ENCODE assay signal across 27 mouse cellular contexts in the genomic region with DNA sequence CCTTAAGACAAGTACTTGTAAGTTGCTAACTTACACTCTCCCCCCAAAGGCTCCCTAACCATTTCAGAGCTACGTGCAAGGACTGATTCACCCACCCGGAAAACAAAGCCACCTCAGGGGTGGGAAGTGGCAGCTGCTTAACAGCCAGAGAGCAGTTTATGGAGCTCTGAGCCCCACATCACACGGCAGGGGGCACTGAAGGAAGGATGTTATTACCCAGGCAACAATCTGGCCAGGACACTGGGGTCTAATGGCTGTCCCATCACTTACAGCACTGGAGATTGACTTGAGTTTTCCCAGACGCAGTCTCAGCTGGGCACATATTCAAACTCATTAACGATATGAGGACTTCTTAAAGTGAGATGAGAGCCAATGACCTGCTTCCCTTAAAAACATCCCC. TPM values are rescaled to one million over a fixed set of nuclear protein-coding genes. Genes with fewer than 3 reads are reported as not detected.
A peak's percentile ranks its signal among the peaks of the same experiment; 100 is the strongest.
DNase-seq lines count a peak whose midpoint lies in the region; ATAC-seq and TF ChIP-seq lines count a peak whose summit lies in the region.
"Had no signal": no experiment of that assay in that cellular context is flagged by ENCODE, and none has a peak within 500 bp of the region (broad histone marks: within the 10 kb centered on the region; RNA-seq: fewer than 3 reads in every experiment).

No protein-coding gene starts in this region.

- peaks cover 6% of the 10 kb centered on the region; the same call in 1 of the 2 replicates for H3K36me3 ChIP-seq in hindbrain, embryonic 16.5 days (ENCODE audit: control insufficient read depth, insufficient read depth, low read length)
- H3K36me3 ChIP-seq in hindbrain, embryonic 10.5 days: peaks cover 56% of the 10 kb centered on the region
- no peaks in the 10 kb centered on the region for H3K36me3 ChIP-seq in neural tube, embryonic 11.5 days (ENCODE audit: control insufficient read depth, insufficient read depth, low read length)

- H3K9me3 ChIP-seq in hindbrain, embryonic 16.5 days (ENCODE audit: control insufficient read depth, low read length): no peaks in the 10 kb centered on the region
- no peaks in the 10 kb centered on the region for H3K9me3 ChIP-seq in hindbrain, embryonic 10.5 days
- no peaks in the 10 kb centered on the region for H3K9me3 ChIP-seq in neural tube, embryonic 11.5 days (ENCODE audit: control insufficient read depth, low read length)
- H3K9me3 ChIP-seq: embryonic facial prominence, embryonic 13.5 days; forebrain, embryonic 15.5 days; heart, embryonic 12.5 days; hindbrain, embryonic 15.5 days; liver, embryonic 13.5 days; lung, embryonic 15.5 days; midbrain, embryonic 12.5 days; stomach, embryonic 15.5 days had no signal

- DNase-seq in hindbrain, embryonic 10.5 days (ENCODE audit: low spot score): no peak
- peak; percentile 26 for DNase-seq in neural tube, embryonic 11.5 days (ENCODE audit: low spot score)
- no peak for DNase-seq in neural tube, embryonic 10.5 days (ENCODE audit: extremely low spot score, low spot score)
- peak; percentile 10 for DNase-seq in brain, embryonic 14.5 days (ENCODE audit: low read depth)
- DNase-seq in urinary bladder, adult 18-20 months (ENCODE audit: low spot score in 2 of 2): no peak
- DNase-seq in kidney, postnatal 25 days: no peak
- DNase-seq: adrenal gland, postnatal 14 days; cerebellum, adult 18-20 months; cerebellum, postnatal 36 days; gastrocnemius, postnatal 25 days; heart, postnatal 14 days; layer of hippocampus, postnatal 36 days; liver, embryonic 13.5 days; lung, postnatal 4 days; thymus, adult 18-20 months; thymus, postnatal 4 days had no signal

- 19% methylated on average over 5 of the region's 5 CpGs for WGBS in hindbrain, embryonic 16.5 days
- 50% methylated on average over 5 of the region's 5 CpGs for WGBS in hindbrain, embryonic 10.5 days
- 5% methylated on average over 5 of the region's 5 CpGs for WGBS in neural tube, embryonic 11.5 days

- TF ChIP-seq POLR2A in brain, embryonic 14.5 days (IDR thresholded peaks at IDR 0.05; ENCODE audit: borderline replicate concordance, extremely low read depth, insufficient read depth, insufficient read length, poor library complexity, severe bottlenecking): no peak

- ATAC-seq in hindbrain, embryonic 16.5 days: peak; percentile 37
- no peak for ATAC-seq in neural tube, embryonic 11.5 days (ENCODE audit: insufficient read depth, low FRiP score, low TSS enrichment)
- ATAC-seq in neutrophil, adult 5-6 weeks (ENCODE audit: extremely low read depth, insufficient number of reproducible peaks, low FRiP score, poor library complexity, severe bottlenecking): 0 out of 2 replicates have a peak, but pooled peaks have one; percentile 3
- ATAC-seq: forebrain, embryonic 15.5 days; intestine, postnatal 0 days had no signal

- no peak for TF ChIP-seq CTCF in brain, embryonic 14.5 days (IDR thresholded peaks at IDR 0.05; ENCODE audit: borderline replicate concordance, extremely low read depth, insufficient read depth, insufficient read length)

- H3K4me1 ChIP-seq in hindbrain, embryonic 16.5 days (ENCODE audit: control insufficient read depth, insufficient read depth, low read depth, low read length): peaks cover 3% of the 10 kb centered on the region
- no peaks in the 10 kb centered on the region for H3K4me1 ChIP-seq in hindbrain, embryonic 10.5 days (replicated peaks)
- H3K4me1 ChIP-seq in neural tube, embryonic 11.5 days (ENCODE audit: control insufficient read depth, insufficient read depth, low read length): no peaks in the 10 kb centered on the region
- H3K4me1 ChIP-seq: embryonic facial prominence, embryonic 13.5 days; forebrain, embryonic 15.5 days; heart, embryonic 12.5 days; liver, embryonic 13.5 days; lung, embryonic 15.5 days; midbrain, embryonic 12.5 days; stomach, embryonic 15.5 days had no signal

- no peak overlapping the region for H3K27ac ChIP-seq in hindbrain, embryonic 16.5 days (ENCODE audit: low read depth, low read length)
- H3K27ac ChIP-seq in hindbrain, embryonic 10.5 days: no peak overlapping the region
- no peak overlapping the region for H3K27ac ChIP-seq in neural tube, embryonic 11.5 days (ENCODE audit: low read depth, low read length)
- H3K27ac ChIP-seq: embryonic facial prominence, embryonic 13.5 days; forebrain, embryonic 15.5 days; hindbrain, embryonic 15.5 days; kidney, postnatal 0 days; liver, embryonic 13.5 days; lung, embryonic 15.5 days; midbrain, embryonic 12.5 days; stomach, embryonic 15.5 days had no signal

- H3K4me2 ChIP-seq in hindbrain, embryonic 16.5 days (ENCODE audit: low read length): no peak overlapping the region
- no peak overlapping the region for H3K4me2 ChIP-seq in neural tube, embryonic 11.5 days (ENCODE audit: low read depth)
- H3K4me2 ChIP-seq: embryonic facial prominence, embryonic 13.5 days; forebrain, embryonic 15.5 days; heart, embryonic 12.5 days; hindbrain, embryonic 15.5 days; liver, embryonic 13.5 days; lung, embryonic 15.5 days; midbrain, embryonic 12.5 days; stomach, embryonic 15.5 days had no signal

- no peak overlapping the region for H3K9ac ChIP-seq in hindbrain, embryonic 16.5 days (ENCODE audit: low read depth, low read length)
- H3K9ac ChIP-seq in neural tube, embryonic 11.5 days (ENCODE audit: low read length): no peak overlapping the region
- H3K9ac ChIP-seq: embryonic facial prominence, embryonic 13.5 days; forebrain, embryonic 15.5 days; heart, embryonic 12.5 days; hindbrain, embryonic 15.5 days; liver, embryonic 13.5 days; lung, embryonic 15.5 days; midbrain, embryonic 12.5 days; stomach, embryonic 15.5 days had no signal

- H3K27me3 ChIP-seq in hindbrain, embryonic 16.5 days (replicated peaks; ENCODE audit: control insufficient read depth, insufficient read depth, low read length): no peaks in the 10 kb centered on the region
- H3K27me3 ChIP-seq in hindbrain, embryonic 10.5 days (ENCODE audit: insufficient read depth, poor library complexity, severe bottlenecking): no peaks in the 10 kb centered on the region
- no peaks in the 10 kb centered on the region for H3K27me3 ChIP-seq in neural tube, embryonic 11.5 days (ENCODE audit: control insufficient read depth, insufficient read depth, low read length)
- H3K27me3 ChIP-seq: embryonic facial prominence, embryonic 13.5 days; forebrain, embryonic 15.5 days; heart, embryonic 12.5 days; hindbrain, embryonic 15.5 days; liver, embryonic 13.5 days; lung, embryonic 15.5 days; midbrain, embryonic 12.5 days; stomach, embryonic 15.5 days had no signal

- no peak overlapping the region for H3K4me3 ChIP-seq in hindbrain, embryonic 16.5 days (ENCODE audit: low read length)
- no peak overlapping the region for H3K4me3 ChIP-seq in hindbrain, embryonic 10.5 days
- H3K4me3 ChIP-seq in neural tube, embryonic 11.5 days (ENCODE audit: low read depth, low read length): no peak overlapping the region
- H3K4me3 ChIP-seq: embryonic facial prominence, embryonic 13.5 days; forebrain, embryonic 15.5 days; heart, embryonic 12.5 days; hindbrain, embryonic 15.5 days; liver, embryonic 13.5 days; lung, embryonic 15.5 days; midbrain, embryonic 12.5 days; stomach, embryonic 15.5 days had no signal

RNA-seq across cellular contexts. Expression of gene Armh3, which starts 37.5 kb away (rescaled TPM):
- polyA plus RNA-seq in hindbrain, embryonic 16.5 days (2015; fragmentation: Nextera tagmentation; extraction: Ambion mirVana): 21.4 and 22.6 TPM in 2 replicates
- polyA plus RNA-seq in hindbrain, embryonic 10.5 days (2016; fragmentation: Nextera tagmentation; extraction: Ambion mirVana): 16.6 and 19.4 TPM in 2 replicates
- 16.7 and 17.9 TPM in 2 replicates for polyA plus RNA-seq in neural tube, embryonic 11.5 days (2014; fragmentation: Nextera tagmentation; extraction: Ambion mirVana)
- polyA plus RNA-seq in brain, embryonic 14.5 days (2012; rRNA removed): 19.6 and 22.0 TPM in 2 replicates
- total RNA-seq in neutrophil, adult 5-6 weeks (2017): 9.0 and 10.3 TPM in 2 replicates

RNA-seq across cellular contexts. Expression of gene Hps6, which starts 42.5 kb away (rescaled TPM):
- polyA plus RNA-seq in hindbrain, embryonic 16.5 days (2015; fragmentation: Nextera tagmentation; extraction: Ambion mirVana): 6.1 and 7.2 TPM in 2 replicates
- polyA plus RNA-seq in hindbrain, embryonic 10.5 days (2016; fragmentation: Nextera tagmentation; extraction: Ambion mirVana): 4.8 and 5.7 TPM in 2 replicates
- polyA plus RNA-seq in neural tube, embryonic 11.5 days (2014; fragmentation: Nextera tagmentation; extraction: Ambion mirVana): 2.6 and 2.9 TPM in 2 replicates
- polyA plus RNA-seq in brain, embryonic 14.5 days (2012; rRNA removed): 1.6 and 2.1 TPM in 2 replicates
- 6.8 and 8.3 TPM in 2 replicates for total RNA-seq in neutrophil, adult 5-6 weeks (2017)

Comparison
In these comparisons a context has a peak if more than half of its experiments do, and no peak if none do; other contexts are left out.
1. DNase-seq: peak in neural tube, embryonic 11.5 days (single experiment) and brain, embryonic 14.5 days (single experiment); none in hindbrain, embryonic 10.5 days (single experiment), neural tube, embryonic 10.5 days (single experiment), urinary bladder, adult 18-20 months (0 of 2) and kidney, postnatal 25 days (0 of 2).